Mouse (Mus musculus) liver, embryonic 12.5 days (tissue): ENCODE data around the gene Tmem251. TPM values are rescaled to one million over a fixed set of nuclear protein-coding genes. Genes with fewer than 3 reads are reported as not detected.

Experiments
- ATAC-seq: fragments of 200-750 bp; cut with Nextera tagmentation; 2 replicates; pipeline ENCODE4 v1.8.0; 2017; ENCODE audit warnings: moderate number of reproducible peaks, mild to moderate bottlenecking, moderate library complexity
- H3K27ac ChIP-seq: fragments of 300-500 bp; sonication (generic); 2 replicates; pipeline ENCODE4 v1.5.1; 2016; ENCODE audit warnings: mild to moderate bottlenecking
- H3K27me3 ChIP-seq: fragments of 300-500 bp; sonication (generic); replicated peaks from 2 replicates; pipeline ENCODE4 v1.6.1; 2016; ENCODE audit warnings: mild to moderate bottlenecking, moderate library complexity
- H3K36me3 ChIP-seq: fragments of 300-500 bp; sonication (generic); 2 replicates; pipeline ENCODE4 v1.6.1; 2016; ENCODE audit warnings: mild to moderate bottlenecking, moderate library complexity
- H3K4me1 ChIP-seq: fragments of 300-500 bp; sonication (generic); 2 replicates; pipeline ENCODE4 v1.6.1; 2016
- H3K4me2 ChIP-seq: fragments of 300-500 bp; sonication (generic); 2 replicates; pipeline ENCODE4 v1.6.1; 2016; ENCODE audit warnings: mild to moderate bottlenecking, moderate library complexity
- H3K4me3 ChIP-seq: fragments of 300-500 bp; sonication (generic); 2 replicates; pipeline ENCODE4 v1.5.1; 2016; ENCODE audit warnings: mild to moderate bottlenecking, moderate library complexity
- H3K9ac ChIP-seq: fragments of 300-500 bp; sonication (generic); 2 replicates; pipeline ENCODE4 v1.6.1; 2016; ENCODE audit warnings: mild to moderate bottlenecking, moderate library complexity
- H3K9me3 ChIP-seq: fragments of 300-500 bp; sonication (generic); replicated peaks from 2 replicates; pipeline ENCODE4 v1.6.1; 2016; ENCODE audit warnings: mild to moderate bottlenecking, moderate library complexity
- WGBS: fragments of 180-500 bp; shearing (Covaris S2); methylation state at CpG from one replicate; pipeline ENCODE4 v1.1.7; 2016; ENCODE audit not compliant: insufficient replicate concordance; 5-methylcytosine and 5-hydroxymethylcytosine counted together
- polyA plus RNA-seq: library from polyadenylated mRNA; unstranded; fragments of >200 nt; fragmentation: Nextera tagmentation; extraction: Ambion mirVana; gene quantifications from 2 replicates; pipeline ENCODE4 v1.2.1, GENCODE M21; 2016

The Tmem251 gene
- polyA plus RNA-seq = 11.5 and 12.3 TPM in 2 replicates

DNA sequence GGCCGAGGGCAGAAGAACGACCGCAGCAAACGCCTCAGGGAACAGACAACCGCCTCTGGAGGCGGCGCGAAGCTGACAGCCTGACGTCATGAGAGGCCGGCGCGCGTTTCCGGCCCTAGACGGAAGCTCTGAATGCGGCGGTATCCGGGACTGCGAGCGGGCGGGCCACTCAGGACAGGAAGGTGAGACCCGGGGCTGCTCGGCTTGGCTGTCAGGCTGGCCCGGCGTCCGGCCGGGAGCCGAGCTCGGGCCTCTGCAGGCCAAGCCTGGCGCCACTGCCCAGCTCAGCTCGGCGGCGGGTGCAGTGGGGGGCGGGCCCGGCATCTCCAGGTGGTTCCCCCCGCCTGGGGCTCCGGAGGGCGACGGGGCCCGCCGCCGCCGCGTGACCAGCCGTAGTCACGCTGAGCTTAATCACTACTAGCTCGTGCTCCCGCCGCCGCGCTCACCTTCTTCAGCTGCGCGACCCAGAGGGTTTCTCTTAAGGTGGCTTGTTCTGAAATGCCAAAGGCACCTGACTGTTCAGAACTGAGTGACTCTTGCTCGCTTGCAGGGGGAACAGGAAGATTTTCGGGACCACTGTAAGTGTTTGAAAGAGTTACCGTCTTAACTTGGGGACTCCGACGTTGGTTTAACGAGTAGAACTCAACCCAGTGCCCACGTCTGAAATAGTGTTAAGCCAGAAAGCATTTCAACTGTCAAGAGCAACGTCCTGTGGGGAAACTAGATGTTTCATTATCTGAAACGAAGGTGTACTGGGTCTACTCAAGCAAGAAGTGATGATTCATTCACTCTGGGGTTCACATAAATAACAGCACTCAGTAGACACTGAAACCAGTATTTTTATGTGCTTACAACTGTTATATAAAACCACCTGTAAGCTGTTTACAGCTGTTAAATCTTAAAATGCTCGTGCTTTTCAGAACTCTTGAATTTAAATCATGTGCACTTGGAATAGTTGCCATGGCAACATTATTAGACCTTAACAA is at the start of gene Tmem251, which contains the start of gene Moap1:
Tmem251 (plus strand) TSS at position 174 of the 986 bp plus-strand sequence.
Moap1 (minus strand) TSS at position 73 of the 986 bp plus-strand sequence.
- WGBS = 1% methylated on average over 63 of the region's 63 CpGs

DNA sequence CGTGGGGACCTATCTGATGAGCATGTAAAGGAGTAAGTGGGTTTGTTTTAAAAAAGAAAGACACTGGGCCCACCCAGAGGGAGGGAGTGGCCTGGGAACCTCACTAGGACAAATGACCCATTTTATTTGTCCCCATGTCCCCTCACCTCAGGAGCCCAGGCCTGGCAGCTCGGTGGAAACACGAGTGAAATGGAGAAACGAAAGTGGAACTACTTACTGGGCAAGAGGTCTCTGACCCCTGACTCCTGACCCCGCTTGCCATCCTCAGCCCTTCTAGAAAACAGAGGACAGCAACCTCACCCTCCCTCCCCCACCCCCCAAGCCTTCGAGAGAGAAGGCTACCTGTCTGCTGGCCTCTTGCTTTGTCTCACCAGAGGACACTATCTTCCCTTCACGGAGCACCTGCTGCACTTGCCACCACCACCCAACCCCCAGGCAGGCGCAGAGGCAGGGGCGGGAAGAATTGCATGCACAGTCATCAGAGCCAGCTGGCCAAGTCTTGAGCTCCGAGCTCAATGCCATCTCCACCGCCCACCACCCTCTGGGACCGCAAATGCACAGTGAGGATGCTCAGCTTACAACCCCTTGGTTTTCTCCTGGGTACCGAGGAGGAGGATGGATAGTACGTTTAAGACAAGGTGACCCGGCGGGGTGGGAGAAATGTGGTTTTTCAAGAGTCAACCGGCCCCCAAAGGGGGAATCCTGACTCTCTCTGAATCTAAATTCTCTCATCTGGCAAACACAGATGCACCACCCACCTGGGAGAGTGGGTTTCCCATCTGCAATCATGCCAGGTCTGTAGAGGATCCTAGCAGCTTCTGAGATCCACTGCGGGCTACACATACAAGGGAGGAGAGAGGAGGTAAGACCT is 48.0 kb upstream of the Tmem251 start:
- H3K4me1 ChIP-seq = peaks cover 65% of the 10 kb centered on the region
- 66% methylated on average over 18 of the region's 18 CpGs for WGBS
- no peak for ATAC-seq
- no peak overlapping the region for H3K27ac ChIP-seq
- no peaks in the 10 kb centered on the region for H3K36me3 ChIP-seq
- H3K4me2 ChIP-seq = no peak overlapping the region
- no peak overlapping the region for H3K9ac ChIP-seq
- H3K9me3 ChIP-seq = no peaks in the 10 kb centered on the region
- H3K27me3 ChIP-seq = no peaks in the 10 kb centered on the region
- H3K4me3 ChIP-seq = no peak overlapping the region

More for the DNA sequence above, at the start of gene Tmem251, which contains the start of gene Moap1:
- H3K4me1 ChIP-seq = peaks cover 38% of the 10 kb centered on the region
- peak within 1 kb of the TSS; percentile 97 for H3K27ac ChIP-seq
- peaks cover 43% of the 10 kb centered on the region for H3K36me3 ChIP-seq
- peak within 1 kb of the TSS; percentile 86 for H3K4me2 ChIP-seq
- peak; percentile 98 for ATAC-seq
- H3K9me3 ChIP-seq = no peaks in the 10 kb centered on the region
- no peaks in the 10 kb centered on the region for H3K27me3 ChIP-seq
- H3K4me3 ChIP-seq = peak within 1 kb of the TSS; percentile 92
- peak within 1 kb of the TSS; percentile 95 for H3K9ac ChIP-seq

DNA sequence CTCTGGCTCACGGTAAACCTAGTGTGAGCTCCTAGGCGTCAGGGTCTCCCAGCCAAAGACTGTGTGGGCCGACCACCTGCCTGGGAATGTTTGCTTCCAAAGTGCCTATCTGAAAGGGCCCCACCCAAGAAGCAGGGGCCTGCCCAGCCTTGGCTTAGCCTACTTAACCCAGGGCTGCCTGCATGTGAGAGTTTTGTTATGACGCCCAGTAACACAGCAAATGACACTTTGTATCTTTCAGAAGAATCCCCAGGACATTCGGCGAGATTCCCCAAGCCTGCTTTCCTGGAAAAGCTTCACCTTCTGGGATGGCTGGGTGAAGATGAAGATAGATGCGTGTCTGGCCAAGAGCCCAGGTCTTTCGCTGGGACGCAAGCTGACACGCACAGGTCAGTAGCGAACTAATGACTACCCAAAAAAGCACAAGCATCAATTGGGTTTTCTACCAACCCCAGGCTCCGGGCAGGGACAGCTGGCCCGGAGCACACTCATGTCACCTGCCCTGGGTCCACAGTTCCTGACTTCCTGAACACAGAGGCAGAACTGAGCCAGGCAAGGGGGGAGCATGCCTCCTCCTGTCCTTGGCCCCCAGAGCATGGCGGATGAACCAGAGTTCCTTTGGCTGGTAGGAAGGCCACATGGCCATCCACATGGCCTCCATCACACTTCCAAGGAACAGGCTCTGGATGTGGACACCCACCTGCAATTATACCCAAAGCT is 46.8 kb upstream of the Tmem251 start:
- Histone ChIP-seq H3K4me1 (peaks cover 53% of the 10 kb centered on the region), H3K9ac (no peak overlapping the region), H3K9me3 (no peaks in the 10 kb centered on the region), H3K27me3 (no peaks in the 10 kb centered on the region), H3K27ac (no peak overlapping the region), H3K4me2 (no peak overlapping the region), H3K4me3 (no peak overlapping the region), H3K36me3 (no peaks in the 10 kb centered on the region)
- WGBS = 75% methylated on average over 14 of the region's 14 CpGs
- no peak for ATAC-seq

DNA sequence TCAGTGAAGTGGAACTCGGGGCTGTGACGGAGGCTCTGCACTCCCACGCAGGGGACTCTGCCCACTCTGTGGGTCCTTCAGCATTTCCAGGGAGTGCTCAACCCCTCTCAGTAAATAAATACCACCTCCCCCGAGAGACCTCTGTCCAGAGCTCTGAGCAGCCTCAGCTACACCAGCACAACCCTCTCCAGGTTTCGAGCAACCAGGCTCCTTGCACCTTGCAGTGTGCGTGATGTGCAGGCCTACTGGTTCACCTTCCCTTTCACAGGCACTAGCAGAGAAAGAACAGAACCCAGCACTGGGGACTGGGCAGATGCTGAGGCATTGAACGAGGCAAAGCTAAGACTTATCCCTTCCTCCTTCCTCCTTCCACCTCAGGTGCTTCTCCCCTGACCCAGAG is 46.2 kb upstream of the Tmem251 start:
- Histone ChIP-seq H3K4me3 (no peak overlapping the region), H3K9ac (no peak overlapping the region), H3K27ac (no peak overlapping the region), H3K27me3 (no peaks in the 10 kb centered on the region), H3K9me3 (no peaks in the 10 kb centered on the region), H3K4me1 (peaks cover 54% of the 10 kb centered on the region), H3K36me3 (no peaks in the 10 kb centered on the region), H3K4me2 (no peak overlapping the region)
- WGBS = 74% methylated on average over 7 of the region's 7 CpGs
- no peak for ATAC-seq

DNA sequence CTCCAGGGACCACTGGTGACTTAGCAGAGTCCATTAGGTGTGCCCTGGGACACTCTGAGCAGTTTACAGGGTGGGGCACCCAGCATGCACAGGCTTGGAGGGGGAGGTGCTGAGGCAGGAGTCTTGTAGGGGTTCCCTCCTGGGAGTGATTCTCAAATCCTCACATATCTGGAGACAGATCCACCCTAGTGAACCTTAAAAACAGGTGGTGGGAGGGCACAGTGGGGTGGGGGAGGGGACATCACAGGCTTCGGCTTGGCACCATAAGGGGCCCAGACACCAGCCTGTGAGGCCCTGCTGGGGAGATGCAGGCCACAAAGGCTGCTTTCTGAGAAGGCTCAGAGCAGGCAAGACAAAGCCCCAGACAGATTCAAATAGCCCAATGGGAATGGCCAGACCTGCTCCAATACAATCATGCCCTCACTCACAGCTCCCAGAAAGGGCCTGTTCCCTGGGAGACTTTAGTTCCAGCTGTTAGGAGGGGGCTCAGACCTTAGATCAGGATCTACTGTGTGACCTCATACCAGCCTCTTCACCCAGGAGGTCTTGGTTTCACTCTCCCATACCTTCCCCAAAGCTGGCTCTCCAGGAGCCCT is 45.4 kb upstream of the Tmem251 start:
- peak; percentile 76 for ATAC-seq
- H3K4me3 ChIP-seq = no peak overlapping the region
- H3K4me2 ChIP-seq = no peak overlapping the region
- no peak overlapping the region for H3K9ac ChIP-seq
- no peaks in the 10 kb centered on the region for H3K9me3 ChIP-seq
- no peaks in the 10 kb centered on the region for H3K27me3 ChIP-seq
- H3K4me1 ChIP-seq = peaks cover 62% of the 10 kb centered on the region
- no peaks in the 10 kb centered on the region for H3K36me3 ChIP-seq
- H3K27ac ChIP-seq = no peak overlapping the region
- WGBS = 10% methylated on average over 1 of the region's 1 CpGs

DNA sequence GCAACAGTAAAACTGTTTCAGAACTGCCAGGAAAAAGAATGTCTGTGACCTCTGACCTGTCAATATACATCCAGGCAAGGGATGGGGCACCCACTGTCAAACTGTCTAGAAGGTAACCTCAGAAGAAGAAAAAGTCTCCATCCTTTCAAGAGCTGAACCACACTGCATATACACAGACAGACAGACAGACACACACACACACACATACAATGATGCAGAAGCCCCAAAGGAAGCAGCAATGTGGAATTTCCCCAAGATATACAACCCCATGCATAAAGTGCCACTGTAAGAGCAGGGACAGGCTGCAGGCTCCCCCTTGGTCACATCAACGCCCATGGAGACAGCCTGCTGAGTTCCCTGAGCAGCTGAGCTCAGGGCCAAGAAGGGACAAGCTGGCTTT is 44.4 kb upstream of the Tmem251 start:
- 66% methylated on average over 1 of the region's 1 CpGs for WGBS

DNA sequence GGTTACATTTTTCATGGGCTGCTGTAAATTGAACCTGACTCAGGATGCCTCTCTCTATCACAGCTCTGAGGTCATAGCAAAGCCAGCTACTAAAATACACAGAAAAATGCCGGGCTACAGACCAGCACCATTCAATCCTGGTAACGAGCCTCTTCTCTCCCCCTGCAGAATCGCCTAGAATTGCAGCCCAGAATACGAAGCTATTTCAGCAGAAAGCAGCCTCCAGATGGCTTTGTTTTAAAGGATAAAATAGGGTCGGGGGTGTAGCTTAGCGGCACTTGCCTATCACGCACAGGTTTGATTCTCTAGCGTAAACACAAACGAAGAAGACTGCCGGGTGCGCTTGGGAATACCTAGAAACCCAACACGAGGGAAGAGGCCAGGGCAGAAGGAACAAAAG is 43.1 kb upstream of the Tmem251 start:
- Histone ChIP-seq H3K9me3 (no peaks in the 10 kb centered on the region), H3K4me2 (no peak overlapping the region), H3K4me3 (no peak overlapping the region), H3K36me3 (no peaks in the 10 kb centered on the region), H3K9ac (no peak overlapping the region), H3K4me1 (peaks cover 78% of the 10 kb centered on the region), H3K27me3 (0 out of 2 replicates have a peak, but pooled peaks cover under 1% of the 10 kb centered on the region), H3K27ac (no peak overlapping the region)
- ATAC-seq = no peak
- 77% methylated on average over 12 of the region's 12 CpGs for WGBS

More for the DNA sequence above, 44.4 kb upstream of the Tmem251 start:
- no peak for ATAC-seq
- Histone ChIP-seq H3K4me2 (no peak overlapping the region), H3K9ac (no peak overlapping the region), H3K4me3 (no peak overlapping the region), H3K36me3 (no peaks in the 10 kb centered on the region), H3K27ac (no peak overlapping the region), H3K27me3 (no peaks in the 10 kb centered on the region), H3K9me3 (no peaks in the 10 kb centered on the region), H3K4me1 (peaks cover 72% of the 10 kb centered on the region)

DNA sequence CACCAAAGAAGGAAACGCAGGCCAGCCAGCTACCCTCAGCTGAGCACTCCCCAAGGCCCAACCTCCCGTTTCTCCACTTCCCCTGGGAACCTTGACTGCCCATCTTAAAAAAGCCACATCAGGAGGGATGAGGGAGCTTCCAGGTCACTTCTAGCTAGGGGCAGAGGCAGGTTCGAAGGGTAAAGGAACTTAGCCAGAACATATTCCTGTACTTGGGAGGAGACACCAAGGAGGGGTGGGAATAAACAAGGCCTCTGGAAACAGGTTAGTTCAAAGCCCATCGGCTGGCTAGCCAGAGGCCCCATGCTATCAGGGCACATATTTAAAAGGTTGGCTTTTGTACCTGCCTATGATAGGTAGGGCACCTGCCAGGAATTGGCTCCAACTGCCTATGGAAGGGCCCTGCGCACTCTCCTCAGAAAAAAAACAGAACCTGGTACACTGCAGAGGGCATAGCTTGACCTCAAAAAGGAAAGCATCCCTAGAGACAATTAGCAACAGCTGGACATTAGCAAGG is 41.8 kb upstream of the Tmem251 start:
- Histone ChIP-seq H3K4me3 (no peak overlapping the region), H3K9ac (no peak overlapping the region), H3K4me2 (no peak overlapping the region), H3K27ac (no peak overlapping the region), H3K36me3 (no peaks in the 10 kb centered on the region), H3K4me1 (peaks cover 70% of the 10 kb centered on the region), H3K9me3 (no peaks in the 10 kb centered on the region), H3K27me3 (peaks cover 13% of the 10 kb centered on the region)
- 74% methylated on average over 5 of the region's 5 CpGs for WGBS
- ATAC-seq = no peak

DNA sequence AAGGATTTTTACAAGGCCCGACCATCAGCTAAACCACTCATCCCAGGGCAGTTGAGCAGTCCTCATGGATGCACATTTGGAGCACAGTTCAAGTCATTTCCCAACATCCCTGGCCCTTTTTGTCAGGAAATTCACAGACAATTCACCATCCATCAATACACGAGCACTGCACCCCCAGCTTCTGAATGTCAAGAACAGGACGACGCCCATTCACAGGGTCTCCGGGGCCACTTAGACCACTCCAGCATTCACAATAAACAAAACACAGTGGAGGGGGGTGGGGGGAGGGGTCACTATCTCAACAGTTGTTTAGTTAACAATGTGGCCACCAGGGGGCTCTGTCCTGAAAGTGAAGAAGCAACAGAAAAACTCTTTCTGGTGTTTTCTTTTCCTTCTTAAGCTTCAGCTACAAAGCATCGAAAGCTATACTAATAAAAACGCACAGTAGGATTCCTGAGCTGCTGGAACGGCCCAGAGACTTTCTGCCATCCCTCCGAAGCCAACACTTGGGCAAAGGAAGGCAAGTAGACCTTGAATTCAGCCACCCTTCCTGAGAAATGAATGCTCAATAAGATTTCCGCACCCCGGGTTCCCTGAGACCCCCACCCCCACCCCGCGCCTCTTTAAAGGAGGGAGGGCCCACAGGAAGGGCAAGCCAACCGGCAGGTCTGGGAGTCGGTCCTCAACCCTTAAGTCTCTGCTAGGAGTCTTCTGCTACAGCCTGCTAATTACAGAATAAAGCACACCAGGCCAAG is 41.0 kb upstream of the Tmem251 start:
- peaks cover 18% of the 10 kb centered on the region for H3K27me3 ChIP-seq

DNA sequence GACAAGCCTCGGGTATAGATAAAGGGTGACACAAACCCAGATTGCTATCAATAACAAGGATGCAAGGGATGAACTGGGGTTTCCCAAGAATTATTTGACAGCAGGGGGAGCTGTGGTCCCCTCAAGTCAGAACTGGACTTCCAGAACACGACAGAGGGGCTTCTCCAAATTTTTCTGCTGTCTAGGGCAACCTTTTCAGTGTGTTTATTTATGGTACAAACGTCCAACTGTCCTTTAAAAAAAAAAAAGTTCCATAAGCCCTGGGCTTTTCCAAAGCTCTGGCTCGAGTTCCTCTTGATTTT is 40.5 kb upstream of the Tmem251 start:
- H3K4me1 ChIP-seq = peaks cover 57% of the 10 kb centered on the region
- H3K36me3 ChIP-seq = no peaks in the 10 kb centered on the region
- no peaks in the 10 kb centered on the region for H3K9me3 ChIP-seq
- WGBS = 11% methylated on average over 4 of the region's 4 CpGs
- H3K4me2 ChIP-seq = peak overlapping the region; percentile 100
- H3K27me3 ChIP-seq = peaks cover 22% of the 10 kb centered on the region
- H3K9ac ChIP-seq = 0 out of 2 replicates have a peak overlapping the region, but pooled peaks have one; percentile 51
- ATAC-seq = no peak
- H3K4me3 ChIP-seq = peak overlapping the region; percentile 77
- 0 out of 2 replicates have a peak overlapping the region, but pooled peaks have one; percentile 63 for H3K27ac ChIP-seq

More for the DNA sequence above, 41.0 kb upstream of the Tmem251 start:
- H3K4me3 ChIP-seq = peak overlapping the region; percentile 34
- peak overlapping the region; percentile 100 for H3K4me2 ChIP-seq
- ATAC-seq = no peak
- no peaks in the 10 kb centered on the region for H3K36me3 ChIP-seq
- peaks cover 63% of the 10 kb centered on the region for H3K4me1 ChIP-seq
- H3K9ac ChIP-seq = 0 out of 2 replicates have a peak overlapping the region, but pooled peaks have one; percentile 51
- WGBS = 9% methylated on average over 15 of the region's 15 CpGs
- H3K27ac ChIP-seq = peak overlapping the region; percentile 63; the same call in 1 of the 2 replicates
- no peaks in the 10 kb centered on the region for H3K9me3 ChIP-seq
